Mouse (Mus musculus) inflammation-experienced regulatory T-cells, adult 6 months (primary cell): ENCODE measurements around the gene Gramd1a. TPM values are rescaled to one million over a fixed set of nuclear protein-coding genes. Genes with fewer than 3 reads are reported as not detected.
A peak's percentile ranks its signal among the peaks of the same experiment; 100 is the strongest.

Experiments used
- ATAC-seq: one replicate; pipeline ENCODE4 v1.8.0; 2017
- polyA plus RNA-seq, 3 experiments: library from polyadenylated mRNA; unstranded; fragments of 100-300 nt; shearing (Covaris generic); gene quantifications; one replicate each; pipeline ENCODE4 v1.2.1; 2017

Gene Gramd1a
- polyA plus RNA-seq, 3 experiments from 2014 or later: 70.7 to 113 (median 98.7) TPM

DNA sequence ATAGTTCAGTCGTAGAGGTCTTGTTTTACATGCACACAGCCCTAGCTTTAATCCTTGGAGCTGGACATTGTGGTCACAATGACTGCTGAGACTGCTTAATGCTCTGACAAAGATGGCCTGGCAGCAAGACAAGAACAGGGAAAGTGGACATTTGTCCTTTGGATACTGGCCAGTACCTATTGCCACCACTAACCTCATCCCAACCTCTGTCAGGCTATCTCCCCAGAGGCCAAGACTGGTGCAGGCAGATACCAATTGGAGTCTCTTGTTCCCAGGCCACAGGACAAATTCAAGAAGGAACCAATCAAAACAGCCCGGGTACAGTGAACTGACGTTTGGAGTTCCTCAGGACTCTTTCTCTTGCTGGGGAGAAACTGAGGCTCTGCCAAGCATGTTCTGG lies 67.5 kb downstream of the Gramd1a start:
- no peak for ATAC-seq

GRCm38 (mm10) chr7:31087262-31087661 lies 68.4 kb downstream of the Gramd1a start:
- peak; percentile 55 for ATAC-seq

GRCm38 (mm10) chr7:31086175-31086755 lies 69.4 kb downstream of the Gramd1a start:
- no peak for ATAC-seq

- no peak for ATAC-seq
These were observed 70.5 kb downstream of the Gramd1a start for GRCm38 (mm10) chr7:31085171-31085570.

DNA sequence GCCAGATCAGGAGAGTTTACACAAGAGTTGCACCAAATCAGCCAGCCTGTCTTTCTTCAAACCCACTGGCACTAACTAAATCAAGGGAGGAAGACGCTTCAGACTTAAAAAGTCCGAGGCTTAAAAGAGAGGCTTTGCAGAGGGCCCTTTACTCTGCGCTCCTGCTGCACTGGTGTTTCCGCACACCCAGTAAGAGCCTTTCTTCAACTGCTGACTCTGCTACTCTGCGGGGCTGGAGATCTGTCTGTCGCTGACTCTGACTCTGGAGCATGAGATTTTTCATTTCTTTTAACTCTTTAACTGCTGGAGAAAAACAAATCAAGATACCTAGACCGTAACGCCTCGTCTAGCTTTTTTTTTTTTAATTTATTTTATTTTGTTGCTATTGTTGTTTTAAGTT lies 71.6 kb downstream of the Gramd1a start:
- no peak for ATAC-seq

- ATAC-seq: no peak
These were observed 72.7 kb downstream of the Gramd1a start for GRCm38 (mm10) chr7:31082831-31083588.

DNA sequence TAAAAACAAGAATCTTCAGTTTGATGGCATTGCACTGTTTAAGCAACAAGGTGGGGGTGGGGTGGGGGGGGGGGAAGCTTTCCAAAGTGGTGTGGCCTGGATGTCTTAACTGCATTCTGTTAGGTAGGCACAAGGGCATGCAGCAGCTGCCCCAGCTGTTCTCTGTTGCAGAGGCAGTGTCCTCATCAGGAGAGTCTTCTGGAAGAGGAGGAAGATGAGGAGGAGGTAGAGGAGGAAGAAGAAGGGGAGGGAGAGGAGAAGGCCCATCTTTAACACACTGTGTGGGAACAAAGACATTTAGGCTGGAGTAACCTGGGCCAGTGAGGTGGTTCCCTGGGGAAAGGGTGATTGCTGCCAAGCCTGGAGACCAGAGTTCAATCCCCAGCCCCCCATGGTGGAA lies 73.6 kb downstream of the Gramd1a start:
- ATAC-seq: no peak

GRCm38 (mm10) chr7:31081106-31081505 lies 74.6 kb downstream of the Gramd1a start:
- no peak for ATAC-seq

- ATAC-seq: no peak
These were observed 75.1 kb downstream of the Gramd1a start for GRCm38 (mm10) chr7:31080611-31081010.

Other genes starting within 250 kb of the Gramd1a start
- not detected for gene Mag, start 241.0 kb downstream of the Gramd1a start, polyA plus RNA-seq
- not detected for gene Hamp2, start 231.2 kb downstream of the Gramd1a start, polyA plus RNA-seq
- gene Hamp, start 211.9 kb downstream of the Gramd1a start, polyA plus RNA-seq: not detected
- gene Usf2, start 199.1 kb downstream of the Gramd1a start, polyA plus RNA-seq: 10 to 100 TPM in 2 of 3 experiments, 1 to 10 TPM in 1; 8.8 to 18.8 (median 13.6) TPM
- 1 to 10 TPM; 1.1 to 2.1 (median 1.4) TPM for gene Lsr, start 182.4 kb downstream of the Gramd1a start, polyA plus RNA-seq
- gene Fam187b, start 182.1 kb downstream of the Gramd1a start, polyA plus RNA-seq: 1 to 10 TPM in 1 of 3 experiments, under 1 TPM in 2; 0.55 to 1.0 (median 0.96) TPM
- gene Fxyd5, start 113.4 kb downstream of the Gramd1a start, polyA plus RNA-seq: 1,000 to 10,000 TPM; 1,847 to 2,152 (median 2,080) TPM
- gene Fxyd7, start 104.4 kb downstream of the Gramd1a start, polyA plus RNA-seq: not detected
- under 1 TPM in 1 of 3 experiments, not detected in 2; 0.85 TPM for gene Fxyd1, start 98.7 kb downstream of the Gramd1a start, polyA plus RNA-seq
- under 1 TPM in 2 of 3 experiments, not detected in 1; 0.09 to 0.13 TPM for gene Lgi4, start 96.6 kb downstream of the Gramd1a start, polyA plus RNA-seq
- gene Fxyd3, start 79.2 kb downstream of the Gramd1a start, polyA plus RNA-seq: under 1 TPM in 1 of 3 experiments, not detected in 2; 0.18 TPM
- 10 to 100 TPM in 1 of 3 experiments, 1 to 10 TPM in 2; 3.1 to 11.0 (median 8.1) TPM for gene Hpn, start 40.6 kb downstream of the Gramd1a start, polyA plus RNA-seq
- gene Scn1b, start 28.9 kb downstream of the Gramd1a start, polyA plus RNA-seq: under 1 TPM in 1 of 3 experiments, not detected in 2; 0.30 TPM
- not detected for gene Scgb2b2, start 134.6 kb upstream of the Gramd1a start, polyA plus RNA-seq
- gene Scgb1b2, start 135.9 kb upstream of the Gramd1a start, polyA plus RNA-seq: not detected
- gene Scgb2b3, start 206.2 kb upstream of the Gramd1a start, polyA plus RNA-seq: not detected
- not detected for gene Scgb1b3, start 219.7 kb upstream of the Gramd1a start, polyA plus RNA-seq